Mouse (Mus musculus) bone marrow macrophage, adult 2 months (primary cell): ENCODE results near the gene Myo3b. TPM values are rescaled to one million over a fixed set of nuclear protein-coding genes. Genes with fewer than 3 reads are reported as not detected.

ENCODE experiments used
- H3K27ac ChIP-seq: 2 replicates; pipeline ENCODE4 v1.5.1; 2012; ENCODE audit warnings: low read depth, low read length; ENCODE audit not compliant: insufficient read depth
- H3K4me1 ChIP-seq: 2 replicates; pipeline ENCODE4 v1.6.1; 2012; ENCODE audit warnings: low read length; ENCODE audit not compliant: control insufficient read depth, insufficient read depth
- H3K4me3 ChIP-seq: 2 replicates; pipeline ENCODE4 v1.5.1; 2012; ENCODE audit warnings: mild to moderate bottlenecking, low read length, moderate library complexity; ENCODE audit not compliant: insufficient read depth
- CTCF ChIP-seq: IDR thresholded peaks from 2 replicates; pipeline ENCODE4 v1.5.1; 2012; ENCODE audit warnings: low read depth, mild to moderate bottlenecking, low read length, moderate library complexity
- POLR2A ChIP-seq: IDR thresholded peaks from 2 replicates; pipeline ENCODE4 v1.6.1; 2012; ENCODE audit warnings: mild to moderate bottlenecking, low read depth, low read length, borderline replicate concordance
- polyA plus RNA-seq: library from polyadenylated mRNA; stranded (reverse); fragments of >200 nt; gene quantifications from 2 replicates; pipeline ENCODE4 v1.2.4, GENCODE M21; 2012; ENCODE audit not compliant: missing spikeins, insufficient read depth, insufficient read length

Gene Myo3b
- polyA plus RNA-seq, 1 experiment, result not detected

GRCm38 (mm10) chr2:70105286-70106030, 66.5 kb downstream of the Myo3b start:
- no peak for TF ChIP-seq POLR2A
- no peak overlapping the region for H3K4me3 ChIP-seq
- no peak overlapping the region for H3K27ac ChIP-seq
- no peaks in the 10 kb centered on the region for H3K4me1 ChIP-seq

- H3K27ac ChIP-seq, result no peak overlapping the region
- 0 out of 2 replicates have a peak, but pooled peaks cover 1% of the 10 kb centered on the region for H3K4me1 ChIP-seq
- no peak for TF ChIP-seq CTCF
- no peak for TF ChIP-seq POLR2A
- no peak overlapping the region for H3K4me3 ChIP-seq
Measured at GRCm38 (mm10) chr2:70109010-70109409, 70.1 kb downstream of the Myo3b start.

- Histone ChIP-seq H3K4me3 (no peak overlapping the region), H3K27ac (no peak overlapping the region), H3K4me1 (0 out of 2 replicates have a peak, but pooled peaks cover 2% of the 10 kb centered on the region)
- TF ChIP-seq CTCF (no peak), POLR2A (no peak)
Measured at GRCm38 (mm10) chr2:70113798-70114782, 75.2 kb downstream of the Myo3b start.

GRCm38 (mm10) chr2:70118376-70119264, 79.7 kb downstream of the Myo3b start:
- TF ChIP-seq CTCF (no peak), POLR2A (no peak)
- H3K4me1 ChIP-seq, result 0 out of 2 replicates have a peak, but pooled peaks cover 2% of the 10 kb centered on the region

GRCm38 (mm10) chr2:70119265-70119663, 80.3 kb downstream of the Myo3b start:
- no peak for TF ChIP-seq CTCF
- TF ChIP-seq POLR2A, result no peak
- Histone ChIP-seq H3K27ac (no peak overlapping the region), H3K4me1 (no peaks in the 10 kb centered on the region), H3K4me3 (no peak overlapping the region)

More at GRCm38 (mm10) chr2:70118376-70119264, 79.7 kb downstream of the Myo3b start:
- Histone ChIP-seq H3K4me3 (no peak overlapping the region), H3K27ac (no peak overlapping the region)

- Histone ChIP-seq H3K4me1 (peaks cover 9% of the 10 kb centered on the region), H3K27ac (no peak overlapping the region), H3K4me3 (no peak overlapping the region)
- no peak for TF ChIP-seq POLR2A
Measured at GRCm38 (mm10) chr2:70126330-70126729, 87.4 kb downstream of the Myo3b start.

GRCm38 (mm10) chr2:70126783-70127182, 87.9 kb downstream of the Myo3b start:
- Histone ChIP-seq H3K4me3 (no peak overlapping the region), H3K4me1 (peaks cover 9% of the 10 kb centered on the region), H3K27ac (no peak overlapping the region)
- TF ChIP-seq CTCF, result peak; percentile 90
- no peak for TF ChIP-seq POLR2A

GRCm38 (mm10) chr2:70127351-70128148, 88.6 kb downstream of the Myo3b start:
- peaks cover 9% of the 10 kb centered on the region for H3K4me1 ChIP-seq
- TF ChIP-seq POLR2A, result no peak
- TF ChIP-seq CTCF, result no peak
- H3K27ac ChIP-seq, result no peak overlapping the region
- no peak overlapping the region for H3K4me3 ChIP-seq

GRCm38 (mm10) chr2:70128590-70128989, 89.7 kb downstream of the Myo3b start:
- Histone ChIP-seq H3K4me1 (peaks cover 9% of the 10 kb centered on the region), H3K4me3 (no peak overlapping the region), H3K27ac (no peak overlapping the region)
- TF ChIP-seq CTCF (no peak), POLR2A (no peak)
